ENCODE assay signal across 8 mouse cellular contexts in the genomic region with DNA sequence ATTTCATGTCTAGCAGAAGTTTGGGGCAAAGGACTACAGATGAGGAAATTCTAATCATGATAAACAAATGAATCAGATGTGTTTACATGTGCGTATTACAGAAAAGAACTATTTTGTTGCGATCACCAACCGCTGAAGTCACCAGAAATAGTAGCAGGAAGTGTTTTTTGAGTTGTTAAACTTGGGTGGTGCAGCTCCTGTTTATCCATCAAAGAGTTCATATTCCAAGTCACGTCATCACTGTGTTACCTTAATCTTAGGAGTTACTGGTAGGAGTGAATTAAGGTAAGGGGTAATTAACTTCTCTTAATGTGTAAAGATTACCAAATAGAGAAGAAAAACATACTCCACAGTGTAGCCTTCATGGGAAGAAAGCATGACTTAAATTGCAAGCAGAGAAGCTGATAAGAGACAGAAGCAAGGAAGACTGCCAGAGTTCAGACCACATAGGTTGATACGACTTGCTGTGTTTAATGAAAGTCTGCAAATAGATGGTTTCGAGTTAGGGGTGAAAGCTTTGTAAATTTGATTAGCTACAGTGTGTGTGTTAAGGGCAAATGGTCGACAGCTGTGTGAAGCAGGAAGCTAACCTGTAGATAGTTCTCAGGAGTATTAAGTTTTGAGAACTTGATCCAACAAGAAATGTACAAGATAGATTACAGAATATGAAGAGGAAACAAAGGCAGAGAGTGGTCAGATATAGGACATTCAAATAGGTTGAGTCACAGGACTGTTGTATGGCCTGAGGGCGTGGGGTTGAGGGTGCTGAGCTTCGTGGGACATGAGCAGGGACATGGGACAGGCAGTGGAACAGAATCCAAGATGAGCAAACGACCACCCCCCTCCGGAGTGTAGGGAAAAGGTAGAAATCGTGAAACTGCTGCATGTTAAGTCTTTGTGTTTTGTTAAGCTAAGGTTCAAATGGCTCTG. TPM values are rescaled to one million over a fixed set of nuclear protein-coding genes. Genes with fewer than 3 reads are reported as not detected.
A peak's percentile ranks its signal among the peaks of the same experiment; 100 is the strongest.
DNase-seq lines count a peak whose midpoint lies in the region; ATAC-seq and TF ChIP-seq lines count a peak whose summit lies in the region.

No protein-coding gene starts in this region.

- peak overlapping the region; percentile 94 for H3K4me3 ChIP-seq in heart, adult 2 months
- H3K4me3 ChIP-seq in CH12.LX (replicated peaks in 1 of 3; ENCODE audit: low read depth in 2 of 3, low read length in 2 of 3, poor library complexity in 1 of 3) = peak overlapping the region; percentile 71 to 81 (median 73)
- H3K4me3 ChIP-seq in forebrain, embryonic 16.5 days (replicated peaks; ENCODE audit: low read length) = peak overlapping the region; percentile 88
- H3K4me3 ChIP-seq in liver, embryonic 16.5 days (ENCODE audit: low read depth, low read length) = peak overlapping the region; percentile 85

- no peak overlapping the region; the same call in 1 of the 2 replicates for H3K9ac ChIP-seq in heart, adult 2 months (ENCODE audit: low read depth, low read length)
- H3K9ac ChIP-seq in CH12.LX (ENCODE audit: insufficient read depth, low read depth) = peak overlapping the region; percentile 62
- peak overlapping the region; percentile 77 for H3K9ac ChIP-seq in forebrain, embryonic 16.5 days (replicated peaks; ENCODE audit: low read depth, low read length)
- H3K9ac ChIP-seq in liver, embryonic 16.5 days (ENCODE audit: low read depth, low read length) = peak overlapping the region; percentile 75

- H3K36me3 ChIP-seq in heart, adult 2 months (ENCODE audit: control insufficient read depth, insufficient read depth, low read length) = 0 out of 2 replicates have a peak, but pooled peaks cover 2% of the 10 kb centered on the region
- H3K36me3 ChIP-seq in CH12.LX (replicated peaks in 1 of 2; ENCODE audit: control insufficient read depth in 1 of 2, insufficient read depth in 1 of 2, low read length in 1 of 2) = peaks cover 21 to 38% of the 10 kb centered on the region in 2 experiments
- H3K36me3 ChIP-seq in forebrain, embryonic 16.5 days (ENCODE audit: control insufficient read depth, insufficient read depth) = peaks cover 16% of the 10 kb centered on the region
- peaks cover 5% of the 10 kb centered on the region for H3K36me3 ChIP-seq in liver, embryonic 16.5 days (ENCODE audit: control insufficient read depth, insufficient read depth)

- no peaks in the 10 kb centered on the region; the same call in none of the 2 replicates for H3K4me1 ChIP-seq in heart, adult 2 months (ENCODE audit: control insufficient read depth, insufficient read depth, low read length)
- H3K4me1 ChIP-seq in CH12.LX (ENCODE audit: control insufficient read depth in 1 of 2, insufficient read depth in 2 of 2) = peaks cover 4 to 17% of the 10 kb centered on the region in 2 experiments
- H3K4me1 ChIP-seq in forebrain, embryonic 16.5 days (replicated peaks; ENCODE audit: control insufficient read depth, insufficient read depth, low read length) = peaks cover 8% of the 10 kb centered on the region
- peaks cover 11% of the 10 kb centered on the region for H3K4me1 ChIP-seq in liver, embryonic 16.5 days (ENCODE audit: control insufficient read depth, low read depth, low read length)

- DNase-seq in heart, adult 2 months = no peak
- no peak for DNase-seq in heart, postnatal 14 days
- peak; percentile 12 for DNase-seq in CH12.LX (ENCODE audit: extremely low read depth)
- no peak for DNase-seq in cerebellum, postnatal 14 days
- no peak for DNase-seq in left cerebral cortex, postnatal 25 days (ENCODE audit: low spot score in 2 of 2)
- DNase-seq in frontal cortex, postnatal 25 days (ENCODE audit: low spot score in 2 of 2) = no peak

- TF ChIP-seq RAD21 in CH12.LX (IDR thresholded peaks at IDR 0.05; ENCODE audit: low read depth, low read length) = no peak

- ATAC-seq in forebrain, embryonic 16.5 days = no peak
- no peak for ATAC-seq in liver, embryonic 16.5 days (ENCODE audit: low read depth)

- no peak for TF ChIP-seq CTCF in heart, adult 2 months (IDR thresholded peaks at IDR 0.05)
- TF ChIP-seq CTCF in CH12.LX (conservative IDR thresholded peaks at IDR 0.05 in 1 of 2, IDR thresholded peaks at IDR 0.05 in 1 of 2; ENCODE audit: low read depth in 2 of 2, low read length in 2 of 2) = no peak

- intact Hi-C loops in heart, adult 2 months (cut with DNase I) = loop anchor here (2.0 to 5.0 kb wide), 2 partner anchors 40 to 411 kb away; partner anchors contain the start of genes Cmas, Golt1b and Recql
- intact Hi-C loops in heart, postnatal 14 days (cut with DNase I) = loop anchor here (5.0 to 10.0 kb wide), 2 partner anchors 41 to 862 kb away; partner anchors contain the start of genes Golt1b and Recql
- intact Hi-C loops in left cerebral cortex, postnatal 25 days (cut with DNase I) = loop anchor here (5.0 kb wide), 1 partner anchor 161 kb away; the partner anchor contains the start of gene Ldhb

- peak overlapping the region; percentile 97 for H3K4me2 ChIP-seq in CH12.LX (ENCODE audit: insufficient read depth, low read depth, poor library complexity, severe bottlenecking)
- H3K4me2 ChIP-seq in forebrain, embryonic 16.5 days (ENCODE audit: low read length) = peak overlapping the region; percentile 68
- peak overlapping the region; percentile 69 for H3K4me2 ChIP-seq in liver, embryonic 16.5 days (ENCODE audit: low read depth, low read length)

- in situ Hi-C loops in CH12.LX (cut with MboI; ENCODE audit: low pct_ligation_motif_present, low pct_unique_long_range_greater_than_20kb, low sequenced_read_pairs) = loop anchor here (25.0 kb wide), 1 partner anchor 166 kb away; the partner anchor contains the start of gene Ldhb

- dilution Hi-C loops in CH12.LX (cut with MboI; ENCODE audit: extremely low pct_ligation_motif_present, extremely low pct_unique_long_range_greater_than_20kb, low sequenced_read_pairs) = no loop called here

- 33% methylated on average over 12 of the region's 12 CpGs for whole genome bisulfite sequencing in heart, adult 2 months
- WGBS in forebrain, embryonic 16.5 days = 65% methylated on average over 12 of the region's 12 CpGs
- WGBS in liver, embryonic 16.5 days (ENCODE audit: insufficient replicate concordance) = 35% methylated on average over 12 of the region's 12 CpGs

- H3K27me3 ChIP-seq in heart, adult 2 months (ENCODE audit: control insufficient read depth, insufficient read depth, low read length) = no peaks in the 10 kb centered on the region
- no peaks in the 10 kb centered on the region for H3K27me3 ChIP-seq in CH12.LX (replicated peaks)
- H3K27me3 ChIP-seq in forebrain, embryonic 16.5 days (replicated peaks; ENCODE audit: control insufficient read depth, insufficient read depth, low read length) = no peaks in the 10 kb centered on the region
- no peaks in the 10 kb centered on the region for H3K27me3 ChIP-seq in liver, embryonic 16.5 days (ENCODE audit: control insufficient read depth, insufficient read depth, low read depth, low read length)

- no peak for TF ChIP-seq POLR2A in heart, adult 2 months (IDR thresholded peaks at IDR 0.05; ENCODE audit: insufficient read depth, low read depth, low read length)
- no peak for TF ChIP-seq POLR2A in CH12.LX (IDR thresholded peaks at IDR 0.05; ENCODE audit: low read depth, low read length)

- TF ChIP-seq EP300 in heart, adult 2 months (IDR thresholded peaks at IDR 0.05; ENCODE audit: insufficient read depth, low read depth, low read length) = no peak
- TF ChIP-seq EP300 in CH12.LX (IDR thresholded peaks at IDR 0.05; ENCODE audit: low read length) = no peak

- H3K9me3 ChIP-seq in CH12.LX (replicated peaks; ENCODE audit: low read length) = no peaks in the 10 kb centered on the region
- no peaks in the 10 kb centered on the region for H3K9me3 ChIP-seq in forebrain, embryonic 16.5 days (ENCODE audit: control insufficient read depth, low read length)
- no peaks in the 10 kb centered on the region for H3K9me3 ChIP-seq in liver, embryonic 16.5 days (replicated peaks; ENCODE audit: control insufficient read depth, low read length)

- no peaks in the 10 kb centered on the region for H3K79me2 ChIP-seq in heart, adult 2 months (replicated peaks; ENCODE audit: control insufficient read depth, insufficient read depth, low read length)
- no peaks in the 10 kb centered on the region for H3K79me2 ChIP-seq in CH12.LX (replicated peaks; ENCODE audit: control insufficient read depth, extremely low read depth, insufficient read depth, poor library complexity, severe bottlenecking)

- H3K27ac ChIP-seq in heart, adult 2 months = peak overlapping the region; percentile 79
- no peak overlapping the region for H3K27ac ChIP-seq in CH12.LX (ENCODE audit: insufficient read depth, low read depth)
- no peak overlapping the region for H3K27ac ChIP-seq in forebrain, embryonic 16.5 days (ENCODE audit: low read length)
- peak overlapping the region; percentile 83 for H3K27ac ChIP-seq in liver, embryonic 16.5 days (ENCODE audit: low read length)

RNA-seq across cellular contexts. Expression of gene Pyroxd1, which starts 1.0 kb away (rescaled TPM):
- total RNA-seq in heart, adult 2 months (2021) = 1 to 10 TPM; 9.4 to 9.6 TPM
- 3.3 and 5.5 TPM in 2 replicates for polyA plus RNA-seq in heart, adult 2 months (2012; rRNA removed)
- 1 to 10 TPM; 7.7 to 8.9 TPM for total RNA-seq in heart, postnatal 14 days (2021)
- total RNA-seq in CH12.LX (2012; rRNA removed) (7.9 and 8.0 TPM in 2 replicates), CH12.LX (2014; rRNA removed) (11.2 and 13.0 TPM in 2 replicates)
- 11.5 and 13.3 TPM in 2 replicates for polyA plus RNA-seq in CH12.LX (2012; ENCODE audit: insufficient read length, low read depth)
- polyA plus RNA-seq in forebrain, embryonic 16.5 days (2015; fragmentation: Nextera tagmentation; extraction: Ambion mirVana) = 21.6 and 26.8 TPM in 2 replicates
- 5.6 and 6.3 TPM in 2 replicates for polyA plus RNA-seq in liver, embryonic 16.5 days (2015; fragmentation: Nextera tagmentation; extraction: Ambion mirVana)
- total RNA-seq in left cerebral cortex, postnatal 25 days (2021) = 10 to 100 TPM; 13.6 to 15.1 TPM

RNA-seq across cellular contexts. Expression of gene Slco1a5, which starts 23.7 kb away (rescaled TPM):
- not detected for total RNA-seq in heart, adult 2 months (2021)
- polyA plus RNA-seq in heart, adult 2 months (2012; rRNA removed) = 0.06 TPM in 1 of 2 replicates, not detected in the other
- total RNA-seq in heart, postnatal 14 days (2021) = not detected
- total RNA-seq in CH12.LX (2012; rRNA removed) (not detected in 2 replicates), CH12.LX (2014; rRNA removed) (not detected in 2 replicates)
- polyA plus RNA-seq in CH12.LX (2012; ENCODE audit: insufficient read length, low read depth) = not detected in 2 replicates
- 0.42 and 0.44 TPM in 2 replicates for polyA plus RNA-seq in forebrain, embryonic 16.5 days (2015; fragmentation: Nextera tagmentation; extraction: Ambion mirVana)
- 0.05 TPM in 1 of 2 replicates, not detected in the other for polyA plus RNA-seq in liver, embryonic 16.5 days (2015; fragmentation: Nextera tagmentation; extraction: Ambion mirVana)
- under 1 TPM in 1 of 2 experiments, not detected in 1; 0.16 TPM for total RNA-seq in left cerebral cortex, postnatal 25 days (2021)

RNA-seq across cellular contexts. Expression of gene Recql, which starts 40.4 kb away (rescaled TPM):
- 1 to 10 TPM; 6.9 to 8.4 TPM for total RNA-seq in heart, adult 2 months (2021)
- 2.3 and 5.4 TPM in 2 replicates for polyA plus RNA-seq in heart, adult 2 months (2012; rRNA removed)
- 1 to 10 TPM; 7.6 to 8.9 TPM for total RNA-seq in heart, postnatal 14 days (2021)
- total RNA-seq in CH12.LX (2012; rRNA removed) = 24.9 and 37.7 TPM in 2 replicates
- total RNA-seq in CH12.LX (2014; rRNA removed) = 44.6 and 49.7 TPM in 2 replicates
- 45.4 and 63.7 TPM in 2 replicates for polyA plus RNA-seq in CH12.LX (2012; ENCODE audit: insufficient read length, low read depth)
- polyA plus RNA-seq in forebrain, embryonic 16.5 days (2015; fragmentation: Nextera tagmentation; extraction: Ambion mirVana) = 31.8 and 35.1 TPM in 2 replicates
- 12.1 and 13.8 TPM in 2 replicates for polyA plus RNA-seq in liver, embryonic 16.5 days (2015; fragmentation: Nextera tagmentation; extraction: Ambion mirVana)
- 10 to 100 TPM; 19.9 to 20.2 TPM for total RNA-seq in left cerebral cortex, postnatal 25 days (2021)

RNA-seq across cellular contexts. Expression of gene Golt1b, which starts 40.6 kb away (rescaled TPM):
- total RNA-seq in heart, adult 2 months (2021) = 10 to 100 TPM; 15.6 to 21.4 TPM
- polyA plus RNA-seq in heart, adult 2 months (2012; rRNA removed) = 7.0 and 13.6 TPM in 2 replicates
- total RNA-seq in heart, postnatal 14 days (2021) = 10 to 100 TPM; 16.7 to 18.7 TPM
- 28.3 and 36.4 TPM in 2 replicates for total RNA-seq in CH12.LX (2012; rRNA removed)
- total RNA-seq in CH12.LX (2014; rRNA removed) = 71.8 and 76.6 TPM in 2 replicates
- polyA plus RNA-seq in CH12.LX (2012; ENCODE audit: insufficient read length, low read depth) = 48.4 and 51.5 TPM in 2 replicates
- 86.4 and 95.3 TPM in 2 replicates for polyA plus RNA-seq in forebrain, embryonic 16.5 days (2015; fragmentation: Nextera tagmentation; extraction: Ambion mirVana)
- 26.1 and 27.3 TPM in 2 replicates for polyA plus RNA-seq in liver, embryonic 16.5 days (2015; fragmentation: Nextera tagmentation; extraction: Ambion mirVana)
- 10 to 100 TPM; 33.5 to 34.8 TPM for total RNA-seq in left cerebral cortex, postnatal 25 days (2021)

RNA-seq across cellular contexts. Expression of gene Iapp, which starts 48.2 kb away (rescaled TPM):
- total RNA-seq in heart, adult 2 months (2021) = not detected
- not detected in 2 replicates for polyA plus RNA-seq in heart, adult 2 months (2012; rRNA removed)
- not detected for total RNA-seq in heart, postnatal 14 days (2021)
- total RNA-seq in CH12.LX (2012; rRNA removed) = not detected in 2 replicates
- total RNA-seq in CH12.LX (2014; rRNA removed) = not detected in 2 replicates
- not detected in 2 replicates for polyA plus RNA-seq in CH12.LX (2012; ENCODE audit: insufficient read length, low read depth)
- polyA plus RNA-seq in forebrain, embryonic 16.5 days (2015; fragmentation: Nextera tagmentation; extraction: Ambion mirVana) = not detected in 2 replicates
- 2.0 TPM in 1 of 2 replicates, not detected in the other for polyA plus RNA-seq in liver, embryonic 16.5 days (2015; fragmentation: Nextera tagmentation; extraction: Ambion mirVana)
- total RNA-seq in left cerebral cortex, postnatal 25 days (2021) = not detected

Comparison
In these comparisons a context has a peak if more than half of its experiments do, and no peak if none do; other contexts are left out.
1. H3K27ac ChIP-seq: peak in heart, adult 2 months (single experiment) and liver, embryonic 16.5 days (single experiment); none in CH12.LX (single experiment) and forebrain, embryonic 16.5 days (single experiment).
2. Peak in every context shown above with its lines, with median percentiles within 50 percentile points of each other: H3K4me3 ChIP-seq and H3K4me2 ChIP-seq.